Mouse (Mus musculus): Measurements from ENCODE around the gene Unc13a.

The Unc13a gene

DNA sequence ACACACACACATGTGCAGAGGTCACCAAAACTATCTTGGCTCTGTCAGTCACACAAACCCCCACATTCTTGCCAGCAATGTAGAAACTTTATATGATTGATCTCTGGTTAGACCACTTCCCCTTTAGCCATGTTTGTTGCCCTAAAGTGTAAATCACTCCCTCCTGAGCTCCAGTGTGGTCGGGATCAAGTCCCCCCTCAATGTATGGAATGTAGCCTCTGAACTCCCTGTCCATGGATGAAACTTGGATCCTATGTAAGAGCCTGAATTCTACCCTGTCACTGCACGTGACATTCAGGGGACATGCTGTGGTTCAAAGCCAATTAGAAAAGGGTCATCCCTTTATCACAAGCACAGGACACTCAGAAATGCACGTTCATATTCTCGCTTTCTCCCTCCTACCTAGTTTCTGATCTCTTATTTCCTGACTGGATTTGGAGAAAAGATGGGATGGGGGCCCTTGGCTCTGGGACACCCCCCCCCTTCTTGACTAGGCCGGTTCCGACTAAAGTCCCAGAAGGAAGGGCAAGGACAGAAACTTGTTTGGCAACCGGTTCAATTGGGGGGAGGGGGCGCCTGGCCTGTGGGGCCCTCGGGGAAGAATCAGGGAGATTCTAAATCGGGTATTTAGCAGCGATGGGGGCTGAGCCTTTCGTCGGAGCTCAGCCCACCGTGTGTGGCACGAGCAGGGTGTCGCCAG is 43.0 kb downstream of the Unc13a start:
- in situ Hi-C loops (cut with MboI, MseI): no loop called here

- in situ Hi-C loops (cut with MboI, MseI): no loop called here
Observed at GRCm38 (mm10) chr8:71627265-71628099, 44.1 kb downstream of the Unc13a start.

GRCm38 (mm10) chr8:71626753-71627152 is 44.8 kb downstream of the Unc13a start:
- in situ Hi-C loops (cut with MboI, MseI): no loop called here

- in situ Hi-C loops (cut with MboI, MseI): no loop called here
Observed at GRCm38 (mm10) chr8:71625088-71625487, 46.5 kb downstream of the Unc13a start.

DNA sequence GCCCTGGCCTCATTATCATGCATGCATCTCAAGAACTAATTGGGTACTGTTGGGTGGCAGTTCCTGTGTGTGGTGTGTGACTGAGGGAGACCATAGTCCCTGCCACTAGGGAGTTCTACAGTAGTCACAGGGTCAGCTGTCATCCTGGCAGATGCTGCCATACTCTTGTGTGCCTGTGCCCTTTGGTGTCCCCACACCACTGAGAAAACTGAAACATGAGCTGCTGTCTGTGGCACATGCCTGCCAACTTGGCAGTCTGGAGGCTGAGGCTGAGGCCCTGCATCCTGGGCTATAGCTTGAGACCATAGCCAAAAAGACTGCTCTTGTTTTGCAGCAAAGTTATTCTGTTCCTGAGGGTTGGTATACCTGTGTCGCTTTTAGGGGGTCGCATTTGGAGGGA is 51.8 kb downstream of the Unc13a start:
- in situ Hi-C loops (cut with MboI, MseI): no loop called here

- in situ Hi-C loops (cut with MboI, MseI): no loop called here
Observed at GRCm38 (mm10) chr8:71613418-71613817, 58.1 kb downstream of the Unc13a start.

GRCm38 (mm10) chr8:71612141-71612540 is 59.4 kb downstream of the Unc13a start:
- in situ Hi-C loops (cut with MboI, MseI): no loop called here

DNA sequence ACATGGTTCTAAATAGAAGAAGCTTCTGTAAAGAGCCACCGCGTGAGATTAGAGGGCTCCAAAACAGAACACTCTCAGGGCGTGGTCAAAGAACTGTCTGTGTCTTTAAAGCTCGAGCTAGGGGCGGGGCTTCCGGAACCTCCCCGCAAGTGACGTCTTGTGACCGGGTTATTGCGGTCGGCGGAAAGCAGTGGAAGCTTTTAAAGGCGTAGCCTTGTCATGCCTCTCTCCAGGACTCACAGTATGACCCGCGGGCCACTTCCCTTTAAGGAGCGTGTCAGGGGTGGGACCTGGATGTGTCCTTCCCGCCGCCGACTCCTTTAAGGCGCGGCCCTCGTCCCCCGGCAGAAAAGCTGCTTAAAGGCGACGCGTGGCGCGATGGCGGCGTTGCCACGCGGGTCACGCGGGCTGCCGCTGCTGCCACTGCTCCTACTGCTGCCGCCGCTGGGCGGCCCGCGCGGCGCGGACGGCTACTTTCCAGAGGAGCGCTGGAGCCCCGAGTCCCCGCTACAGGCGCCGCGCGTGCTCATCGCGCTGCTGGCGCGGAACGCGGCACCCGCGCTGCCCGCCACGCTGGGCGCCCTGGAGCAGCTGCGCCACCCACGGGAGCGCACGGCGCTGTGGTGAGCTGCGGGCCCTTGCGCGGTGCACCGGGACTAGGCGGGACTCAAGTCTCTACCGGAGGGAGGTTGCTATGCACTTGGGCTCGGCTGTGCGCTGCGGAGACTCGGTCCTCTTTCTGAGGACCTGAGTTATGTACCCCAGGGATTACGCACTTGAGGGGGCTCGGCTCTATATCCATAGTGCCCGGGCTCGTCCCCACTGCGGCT is 60.5 kb downstream of the Unc13a start, which contains the start of gene Colgalt1:
Gene Colgalt1 (plus strand): TSS at position 177 of the 830 bp plus-strand sequence.
- in situ Hi-C loops (cut with MboI, MseI): no loop called here

DNA sequence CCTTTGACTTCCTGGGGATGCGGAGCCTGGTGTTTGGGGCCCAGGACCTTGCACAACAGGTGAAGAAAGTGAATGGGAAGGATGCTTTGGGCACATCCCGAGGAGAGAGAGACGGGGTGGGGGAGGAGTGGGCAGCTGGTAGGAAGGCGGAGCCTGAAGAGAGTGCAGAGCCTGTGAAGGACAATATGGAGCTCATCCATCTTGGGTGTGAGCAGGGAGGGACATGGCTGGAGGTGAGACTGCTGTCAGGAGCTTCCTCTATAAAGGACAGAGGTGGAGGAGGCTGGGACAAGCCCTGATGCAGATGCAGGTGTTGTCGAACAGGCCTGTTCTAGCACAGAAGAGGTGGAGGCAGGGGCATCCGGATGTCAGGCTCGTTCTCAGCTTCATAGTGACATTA is 67.5 kb downstream of the Unc13a start:
- in situ Hi-C loops (cut with MboI, MseI): loop anchor here in 1 of 2 experiments (5.0 kb wide), 1 partner anchor 53 kb away; no protein-coding TSS in a partner anchor

GRCm38 (mm10) chr8:71602666-71603334 is 68.8 kb downstream of the Unc13a start:
- in situ Hi-C loops (cut with MboI, MseI): loop anchor here in 1 of 2 experiments (5.0 kb wide), 1 partner anchor 55 kb away; no protein-coding TSS in a partner anchor

DNA sequence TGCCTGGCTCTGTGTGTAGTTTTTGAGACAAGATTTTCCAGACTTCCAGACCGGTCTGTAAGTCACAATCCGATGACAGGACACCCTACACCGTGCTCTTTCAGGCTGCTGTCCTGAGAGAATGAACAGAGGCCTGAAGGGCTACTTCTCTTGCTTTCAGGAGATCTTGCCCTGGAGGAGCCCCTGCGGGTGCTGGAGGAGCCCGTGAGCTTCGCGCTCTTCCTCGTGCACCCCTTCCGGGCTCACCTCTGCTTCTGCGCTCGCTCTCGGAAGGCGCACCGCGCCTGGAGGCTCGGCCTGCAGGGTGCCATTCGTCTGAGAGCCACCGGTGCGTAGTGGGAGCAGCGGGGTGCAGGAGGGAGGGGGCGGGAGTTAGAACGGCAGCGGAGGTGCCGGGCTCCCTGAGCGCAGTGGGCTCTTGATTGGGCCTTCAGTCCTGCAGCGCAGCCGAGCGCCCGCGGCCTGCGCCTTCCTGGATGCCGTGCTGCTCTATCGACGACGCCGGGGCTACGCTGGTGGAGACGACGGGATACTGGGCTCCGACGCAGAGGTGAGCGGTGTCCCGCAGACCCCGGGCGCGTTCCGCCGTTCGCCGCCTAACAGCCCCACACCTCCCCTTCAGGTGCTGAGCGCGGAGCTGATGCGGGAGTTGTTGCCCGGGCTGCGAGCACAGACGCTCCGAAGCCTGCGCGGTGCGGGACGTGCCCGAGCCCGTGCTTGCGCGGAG is 69.5 kb downstream of the Unc13a start:
- in situ Hi-C loops (cut with MboI, MseI): loop anchor here in 1 of 2 experiments (5.0 kb wide), 1 partner anchor 55 kb away; no protein-coding TSS in a partner anchor

- in situ Hi-C loops (cut with MboI, MseI): loop anchor here in 1 of 2 experiments (5.0 kb wide), 1 partner anchor 37 kb away; no protein-coding TSS in a partner anchor
Observed at GRCm38 (mm10) chr8:71598841-71599240, 72.7 kb downstream of the Unc13a start.

GRCm38 (mm10) chr8:71598375-71598774 is 73.2 kb downstream of the Unc13a start:
- in situ Hi-C loops (cut with MboI, MseI): loop anchor here in 1 of 2 experiments (5.0 kb wide), 1 partner anchor 36 kb away; no protein-coding TSS in a partner anchor

- in situ Hi-C loops (cut with MboI, MseI): loop anchor here in 1 of 2 experiments (5.0 kb wide), 1 partner anchor 35 kb away; no protein-coding TSS in a partner anchor
Observed at GRCm38 (mm10) chr8:71597451-71597850, 74.1 kb downstream of the Unc13a start, which contains the start of gene Fam129c. Gene Fam129c (plus strand): TSS chr8:71597648.

GRCm38 (mm10) chr8:71596798-71597197 is 74.8 kb downstream of the Unc13a start:
- in situ Hi-C loops (cut with MboI, MseI): loop anchor here in 1 of 2 experiments (5.0 kb wide), 1 partner anchor 34 kb away; no protein-coding TSS in a partner anchor

DNA sequence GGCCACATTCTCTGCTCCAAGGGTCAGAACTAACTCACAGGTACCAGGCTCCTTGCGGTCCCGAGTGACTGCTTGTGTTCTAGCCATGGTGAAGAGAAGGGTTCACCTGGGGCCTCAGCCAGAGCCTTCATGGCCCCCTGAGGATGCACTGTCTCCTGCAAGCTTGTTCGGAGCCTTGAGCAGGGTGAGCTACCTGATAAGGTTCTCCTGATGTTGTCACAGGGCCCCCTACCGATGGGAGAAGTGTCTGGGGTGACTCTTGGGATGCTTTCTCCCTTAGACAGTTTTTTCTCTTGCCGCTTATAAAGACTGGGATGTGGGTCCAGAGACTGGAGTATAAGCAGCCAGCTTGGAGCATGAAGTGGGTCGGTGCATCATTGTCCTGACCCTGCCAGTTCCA is 75.2 kb downstream of the Unc13a start:
- in situ Hi-C loops (cut with MboI, MseI): loop anchor here in 1 of 2 experiments (5.0 kb wide), 1 partner anchor 34 kb away; no protein-coding TSS in a partner anchor

DNA sequence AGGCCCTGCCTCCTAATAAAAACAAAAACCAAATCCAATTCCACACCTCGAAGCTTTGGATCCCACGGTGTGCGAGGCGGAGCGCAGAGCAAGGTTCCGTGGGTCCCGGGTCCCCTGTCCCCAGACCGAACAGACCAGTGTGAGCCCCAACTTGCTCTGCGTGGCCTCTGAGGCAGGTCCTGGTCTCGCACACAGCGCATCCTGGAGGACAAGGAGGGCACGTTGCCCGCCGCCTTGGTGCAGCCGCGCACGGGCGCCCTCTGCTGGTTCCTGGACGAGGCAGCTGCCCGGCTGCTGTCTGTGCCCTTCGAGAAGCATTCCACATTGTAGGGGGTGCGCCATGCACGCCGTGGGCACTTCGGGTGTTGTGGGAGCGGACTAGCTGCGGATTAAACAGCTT is 75.7 kb downstream of the Unc13a start:
- in situ Hi-C loops (cut with MboI, MseI): loop anchor here in 1 of 2 experiments (5.0 kb wide), 1 partner anchor 34 kb away; no protein-coding TSS in a partner anchor

GRCm38 (mm10) chr8:71594324-71594722 is 77.2 kb downstream of the Unc13a start:
- in situ Hi-C loops (cut with MboI, MseI): no loop called here

DNA sequence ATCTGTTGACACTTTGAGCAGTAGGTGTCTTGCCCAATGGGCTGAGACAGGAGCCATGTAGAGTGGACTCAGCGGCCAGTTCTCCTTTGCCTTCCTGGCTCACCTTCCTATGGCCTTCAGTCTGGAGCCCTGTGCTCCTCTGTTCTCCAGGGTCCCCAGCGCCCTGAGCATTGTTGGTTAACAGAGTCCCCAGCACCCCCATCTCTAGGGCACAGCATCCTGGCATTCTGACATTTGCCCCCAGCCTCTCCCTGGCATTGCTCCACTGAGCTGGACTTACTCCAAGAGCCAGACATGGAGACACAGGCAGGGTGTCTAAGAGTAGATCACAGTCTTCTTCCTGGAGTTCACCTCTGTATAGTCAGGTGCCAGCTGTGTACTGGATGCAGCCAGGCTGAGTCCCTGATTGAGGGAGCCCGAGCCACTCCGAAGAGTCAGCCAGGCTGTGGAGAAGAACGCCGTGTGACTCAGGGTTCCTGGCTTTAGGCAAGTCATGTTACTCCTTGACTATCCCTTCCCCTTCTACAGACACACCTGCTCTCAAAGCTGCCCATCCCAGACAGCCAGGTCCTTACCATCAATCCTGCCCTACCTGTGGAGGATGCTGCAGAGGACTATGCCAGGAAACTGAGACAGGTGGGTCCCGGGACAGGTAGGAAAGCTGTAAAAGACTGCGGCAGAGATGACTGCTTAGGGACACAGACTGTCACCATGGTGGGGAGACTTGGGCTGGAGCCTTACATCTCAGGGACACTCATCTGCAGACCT is 77.8 kb downstream of the Unc13a start:
- in situ Hi-C loops (cut with MboI, MseI): no loop called here

Measured in T-helper 17 cell (primary cell).